Mouse (Mus musculus) intestine, embryonic 15.5 days (tissue): ENCODE results near the gene Esd. TPM values are rescaled to one million over a fixed set of nuclear protein-coding genes. Genes with fewer than 3 reads are reported as not detected.

Experiments used
- ATAC-seq: fragments of 200-750 bp; cut with Nextera tagmentation; 2 replicates; pipeline ENCODE4 v1.8.0; 2017; ENCODE audit warnings: moderate TSS enrichment, moderate library complexity
- H3K27ac ChIP-seq: fragments of 300-500 bp; sonication (generic); 2 replicates; pipeline ENCODE4 v1.5.1; 2015; ENCODE audit warnings: mild to moderate bottlenecking, inconsistent platforms
- H3K27me3 ChIP-seq: fragments of 300-500 bp; sonication (generic); replicated peaks from 2 replicates; pipeline ENCODE4 v1.6.1; 2015; ENCODE audit warnings: inconsistent platforms
- H3K36me3 ChIP-seq: fragments of 300-500 bp; sonication (generic); 2 replicates; pipeline ENCODE4 v1.6.1; 2015; ENCODE audit warnings: inconsistent platforms
- H3K4me1 ChIP-seq: fragments of 300-500 bp; sonication (generic); replicated peaks from 2 replicates; pipeline ENCODE4 v1.6.1; 2015; ENCODE audit warnings: inconsistent platforms
- H3K4me2 ChIP-seq: fragments of 300-500 bp; sonication (generic); replicated peaks from 2 replicates; pipeline ENCODE4 v1.6.1; 2015; ENCODE audit warnings: mild to moderate bottlenecking, inconsistent platforms
- H3K4me3 ChIP-seq: fragments of 300-500 bp; sonication (generic); replicated peaks from 2 replicates; pipeline ENCODE4 v1.5.1; 2015; ENCODE audit warnings: inconsistent platforms
- H3K9ac ChIP-seq: fragments of 300-500 bp; sonication (generic); 2 replicates; pipeline ENCODE4 v1.6.1; 2015; ENCODE audit warnings: inconsistent platforms
- H3K9me3 ChIP-seq: fragments of 300-500 bp; sonication (generic); 2 replicates; pipeline ENCODE4 v1.6.1; 2016; ENCODE audit warnings: inconsistent platforms
- WGBS: fragments of 180-500 bp; shearing (Covaris S2); methylation state at CpG from one replicate; pipeline ENCODE4 v1.1.7; 2015; 5-methylcytosine and 5-hydroxymethylcytosine counted together
- polyA plus RNA-seq: library from polyadenylated mRNA; unstranded; fragments of >200 nt; fragmentation: Nextera tagmentation; extraction: Ambion mirVana; gene quantifications from 2 replicates; pipeline ENCODE4 v1.2.1, GENCODE M21; 2015

Esd gene
- polyA plus RNA-seq, 1 experiment from 2014 or later: 409 TPM

DNA sequence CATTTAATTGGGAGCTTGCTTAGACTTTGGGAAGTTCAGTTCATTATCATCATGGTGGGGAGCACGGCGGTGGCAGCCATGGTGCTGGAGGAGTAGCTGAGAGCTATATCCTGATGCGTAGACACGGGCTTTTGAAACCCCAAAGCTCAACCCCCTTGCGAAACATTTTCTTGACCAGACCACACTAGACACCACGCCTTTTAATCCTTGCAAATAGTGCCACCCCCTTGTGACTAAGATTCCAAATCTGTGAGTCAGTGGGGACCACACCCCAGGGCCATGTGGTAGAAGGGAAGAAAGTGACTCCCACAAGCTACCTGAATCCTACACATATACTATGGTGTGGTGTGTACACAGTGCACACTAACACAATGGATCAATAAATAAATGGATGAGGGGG, 4.8 kb downstream of the Esd start:
- Histone ChIP-seq H3K9me3 (no peaks in the 10 kb centered on the region), H3K4me1 (peaks cover 4% of the 10 kb centered on the region), H3K4me3 (no peak overlapping the region), H3K27me3 (no peaks in the 10 kb centered on the region), H3K36me3 (peaks cover 28% of the 10 kb centered on the region), H3K4me2 (no peak overlapping the region), H3K27ac (no peak overlapping the region), H3K9ac (no peak overlapping the region)
- ATAC-seq: no peak
- WGBS: 93% methylated on average over 6 of the region's 6 CpGs

DNA sequence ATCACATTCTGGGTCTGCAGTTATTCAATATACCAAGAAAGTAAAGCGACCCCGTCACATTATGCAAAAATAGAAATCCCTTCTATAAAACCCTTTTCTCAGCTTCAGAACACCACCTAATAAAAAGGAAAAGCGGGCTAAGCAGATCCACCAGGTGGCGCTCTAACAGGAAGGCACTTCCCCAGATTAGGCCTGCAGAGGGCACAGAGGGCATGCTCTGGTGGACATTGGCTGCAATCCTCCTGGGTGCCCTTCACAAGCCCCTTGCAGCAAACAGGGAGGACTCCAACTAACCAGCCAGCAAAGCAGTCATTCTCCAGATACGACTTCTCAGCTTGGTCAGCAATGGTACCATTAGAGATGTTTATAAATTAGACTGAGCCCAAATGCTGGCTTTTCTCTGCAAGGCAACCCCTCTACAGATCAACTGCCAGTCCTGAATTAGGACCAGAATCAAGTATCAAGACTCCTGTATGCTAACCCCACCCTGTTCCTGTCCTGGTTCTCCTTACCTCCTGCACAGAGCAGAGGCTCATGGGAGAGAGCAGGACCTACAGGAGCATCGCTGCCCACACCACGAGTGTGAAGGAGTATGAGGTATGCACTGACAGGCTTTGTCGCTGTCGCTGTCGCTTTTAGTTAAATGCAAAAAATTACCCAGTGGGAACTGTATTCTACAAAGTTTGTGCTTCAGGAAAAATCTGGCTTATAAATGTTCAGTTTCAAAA, 32.3 kb downstream of the Esd start:
- H3K36me3 ChIP-seq: no peaks in the 10 kb centered on the region
- ATAC-seq: peak; percentile 56
- H3K4me3 ChIP-seq: no peak overlapping the region
- no peak overlapping the region for H3K9ac ChIP-seq
- no peak overlapping the region for H3K27ac ChIP-seq
- 62% methylated on average over 10 of the region's 10 CpGs for WGBS
- no peaks in the 10 kb centered on the region for H3K4me1 ChIP-seq
- H3K4me2 ChIP-seq: no peak overlapping the region
- no peaks in the 10 kb centered on the region for H3K9me3 ChIP-seq
- no peaks in the 10 kb centered on the region for H3K27me3 ChIP-seq

DNA sequence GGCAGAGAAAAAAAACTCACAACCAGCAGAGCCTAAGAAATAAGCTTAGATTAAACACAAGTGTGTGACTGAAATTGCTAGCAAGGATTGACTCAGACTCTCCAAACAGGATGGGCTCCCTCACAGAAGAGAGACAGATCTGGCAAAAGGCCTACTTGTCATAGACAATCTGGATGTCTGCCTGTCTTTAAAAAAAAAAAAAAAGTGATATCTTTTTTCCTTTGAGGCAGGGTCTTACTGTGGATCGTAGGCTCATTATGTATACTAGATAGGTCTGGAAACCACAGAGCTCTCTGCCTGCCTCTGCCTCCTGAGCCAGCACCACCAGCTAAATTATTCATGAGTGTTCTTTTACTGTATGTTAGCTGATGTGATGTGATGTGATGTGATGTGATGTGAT, 35.8 kb downstream of the Esd start:
- Histone ChIP-seq H3K4me2 (no peak overlapping the region), H3K4me3 (no peak overlapping the region), H3K4me1 (no peaks in the 10 kb centered on the region), H3K36me3 (peaks cover 14% of the 10 kb centered on the region), H3K27ac (no peak overlapping the region), H3K27me3 (no peaks in the 10 kb centered on the region), H3K9me3 (no peaks in the 10 kb centered on the region), H3K9ac (no peak overlapping the region)
- no peak for ATAC-seq
- WGBS: 57% methylated on average over 1 of the region's 1 CpGs

DNA sequence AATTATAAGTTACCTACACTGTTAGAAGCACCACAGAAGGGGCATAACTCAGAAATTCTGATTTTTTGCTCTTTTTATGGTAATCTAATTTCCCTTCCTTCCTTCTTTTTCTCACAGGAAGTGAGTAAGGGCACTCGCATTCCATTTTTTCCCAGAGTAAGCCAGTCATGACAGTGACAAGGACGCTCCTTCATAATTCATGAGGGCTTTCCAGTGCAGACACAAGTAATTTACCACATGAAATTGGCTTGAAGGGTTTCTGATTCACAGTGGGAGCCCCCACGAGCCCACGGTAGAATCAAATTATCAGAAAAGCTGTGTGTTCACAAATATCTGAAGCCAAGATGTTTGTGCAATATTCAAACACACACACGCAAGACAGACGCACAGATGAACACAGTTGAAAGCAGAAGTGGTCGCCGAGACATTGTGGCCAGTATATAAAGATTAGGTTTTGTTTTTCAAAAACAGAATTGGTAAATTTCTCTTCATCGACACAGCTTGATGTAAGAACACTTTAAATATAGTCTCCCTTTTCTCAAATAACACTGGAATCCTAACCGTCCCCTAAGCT, 42.0 kb downstream of the Esd start:
- Histone ChIP-seq H3K4me3 (no peak overlapping the region), H3K27ac (no peak overlapping the region), H3K27me3 (no peaks in the 10 kb centered on the region), H3K9me3 (no peaks in the 10 kb centered on the region), H3K9ac (no peak overlapping the region), H3K4me2 (no peak overlapping the region), H3K4me1 (no peaks in the 10 kb centered on the region), H3K36me3 (peaks cover 14% of the 10 kb centered on the region)
- 81% methylated on average over 10 of the region's 10 CpGs for WGBS
- no peak for ATAC-seq

DNA sequence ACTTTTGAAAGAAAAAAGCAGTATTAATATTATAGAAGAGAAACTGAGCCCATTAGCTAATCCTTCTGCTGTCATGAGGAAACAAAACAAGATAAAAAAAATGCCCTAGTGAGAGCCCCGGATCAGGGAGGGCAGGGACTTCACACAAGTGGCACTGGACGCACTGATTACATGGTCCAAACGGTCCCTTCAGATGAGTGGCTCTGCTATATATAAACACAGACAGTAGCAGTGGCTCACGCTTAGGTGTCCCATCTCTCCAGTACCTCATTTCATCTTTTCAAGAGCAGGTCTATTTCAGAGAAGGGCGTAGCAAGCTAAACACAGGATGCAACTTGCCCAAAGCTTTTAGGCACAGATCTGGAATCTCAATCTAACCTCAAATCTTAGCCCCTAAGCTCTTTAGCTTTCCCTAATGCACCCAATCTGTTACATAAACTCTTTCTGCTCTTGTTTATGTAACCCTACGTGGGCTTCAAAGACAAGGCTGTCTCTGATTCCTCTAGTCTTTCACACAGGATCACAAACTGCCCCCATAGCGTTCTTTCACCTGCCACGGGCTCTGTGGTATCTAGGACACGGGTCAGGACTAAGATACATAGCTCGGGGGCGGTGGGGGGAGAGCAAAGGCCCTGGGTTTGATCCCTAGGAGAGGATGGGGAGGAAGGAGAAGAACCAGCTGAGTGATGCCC, 52.3 kb downstream of the Esd start:
- Histone ChIP-seq H3K4me2 (no peak overlapping the region), H3K27me3 (no peaks in the 10 kb centered on the region), H3K36me3 (peaks cover 4% of the 10 kb centered on the region), H3K27ac (no peak overlapping the region), H3K9me3 (no peaks in the 10 kb centered on the region), H3K9ac (no peak overlapping the region), H3K4me3 (no peak overlapping the region), H3K4me1 (no peaks in the 10 kb centered on the region)
- no peak for ATAC-seq
- 58% methylated on average over 11 of the region's 11 CpGs for WGBS

DNA sequence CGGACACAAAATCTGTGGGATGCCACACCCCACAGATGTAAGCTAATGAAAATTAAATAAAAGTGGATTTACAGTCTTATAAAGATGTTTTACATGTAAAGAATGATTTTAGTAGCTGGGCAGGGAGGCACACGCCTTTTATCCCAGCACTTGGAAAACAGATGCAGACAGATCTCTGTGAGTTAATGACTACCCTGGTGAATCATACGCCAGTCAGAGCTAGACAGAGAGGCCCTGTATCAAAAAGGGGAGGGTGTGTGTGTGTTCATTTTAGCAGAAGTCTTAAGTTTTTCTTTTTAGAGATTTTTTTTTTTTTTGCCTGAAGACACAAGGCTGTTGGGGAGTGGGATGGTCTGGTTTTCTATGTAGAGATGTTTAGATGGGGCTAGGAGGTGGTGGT, 55.6 kb downstream of the Esd start:
- 73% methylated on average over 3 of the region's 3 CpGs for WGBS
- no peak overlapping the region for H3K4me3 ChIP-seq
- no peaks in the 10 kb centered on the region for H3K27me3 ChIP-seq
- ATAC-seq: no peak
- peaks cover 4% of the 10 kb centered on the region for H3K36me3 ChIP-seq
- no peaks in the 10 kb centered on the region for H3K4me1 ChIP-seq
- no peaks in the 10 kb centered on the region for H3K9me3 ChIP-seq
- H3K4me2 ChIP-seq: no peak overlapping the region
- no peak overlapping the region for H3K27ac ChIP-seq
- H3K9ac ChIP-seq: no peak overlapping the region

DNA sequence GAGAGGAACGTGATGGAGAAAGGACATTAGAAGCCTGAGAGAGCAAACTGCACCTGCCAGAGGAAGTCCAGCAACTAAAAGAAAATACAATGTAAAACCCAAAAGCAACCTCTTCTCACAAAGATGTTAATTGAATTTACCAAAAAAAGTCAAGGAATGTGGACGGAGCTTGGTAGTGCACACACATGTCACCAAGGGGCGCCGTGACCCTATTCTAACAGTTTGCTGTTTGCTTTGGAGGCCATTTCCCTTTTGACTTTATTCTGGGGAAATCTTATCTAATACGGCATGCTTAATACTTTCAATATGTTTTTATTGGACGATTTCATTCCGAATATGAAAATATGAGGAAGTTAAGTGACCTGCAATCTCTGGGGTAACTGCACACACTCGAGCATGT, 56.7 kb downstream of the Esd start:
- H3K4me3 ChIP-seq: no peak overlapping the region
- ATAC-seq: no peak
- no peak overlapping the region for H3K4me2 ChIP-seq
- no peaks in the 10 kb centered on the region for H3K4me1 ChIP-seq
- WGBS: 84% methylated on average over 8 of the region's 8 CpGs
- no peaks in the 10 kb centered on the region for H3K27me3 ChIP-seq
- no peak overlapping the region for H3K9ac ChIP-seq
- H3K27ac ChIP-seq: no peak overlapping the region
- no peaks in the 10 kb centered on the region for H3K9me3 ChIP-seq
- H3K36me3 ChIP-seq: peaks cover 8% of the 10 kb centered on the region

DNA sequence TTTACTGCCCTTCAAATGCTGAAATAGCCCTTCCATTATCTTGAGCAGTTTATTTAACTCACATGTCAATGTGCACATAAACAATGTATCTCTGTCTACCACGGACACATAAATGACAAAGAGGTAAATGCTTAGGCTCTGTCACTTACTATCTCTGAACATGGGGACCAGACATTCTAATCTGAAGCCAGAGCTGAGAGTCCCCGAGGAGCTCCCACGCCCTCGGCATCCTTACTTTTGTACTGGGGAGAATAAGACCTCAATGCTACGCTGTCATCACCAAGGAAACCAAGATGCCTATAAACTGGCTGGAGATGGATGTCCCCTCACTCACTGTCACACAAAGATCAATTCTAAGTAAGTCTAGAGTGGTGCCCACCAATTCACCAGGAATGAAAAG, 58.4 kb downstream of the Esd start:
- H3K9me3 ChIP-seq: no peaks in the 10 kb centered on the region
- H3K4me3 ChIP-seq: no peak overlapping the region
- H3K9ac ChIP-seq: no peak overlapping the region
- no peaks in the 10 kb centered on the region for H3K27me3 ChIP-seq
- H3K4me1 ChIP-seq: no peaks in the 10 kb centered on the region
- peaks cover 8% of the 10 kb centered on the region; the same call in 1 of the 2 replicates for H3K36me3 ChIP-seq
- no peak for ATAC-seq
- H3K4me2 ChIP-seq: no peak overlapping the region
- 66% methylated on average over 5 of the region's 5 CpGs for WGBS
- H3K27ac ChIP-seq: no peak overlapping the region

DNA sequence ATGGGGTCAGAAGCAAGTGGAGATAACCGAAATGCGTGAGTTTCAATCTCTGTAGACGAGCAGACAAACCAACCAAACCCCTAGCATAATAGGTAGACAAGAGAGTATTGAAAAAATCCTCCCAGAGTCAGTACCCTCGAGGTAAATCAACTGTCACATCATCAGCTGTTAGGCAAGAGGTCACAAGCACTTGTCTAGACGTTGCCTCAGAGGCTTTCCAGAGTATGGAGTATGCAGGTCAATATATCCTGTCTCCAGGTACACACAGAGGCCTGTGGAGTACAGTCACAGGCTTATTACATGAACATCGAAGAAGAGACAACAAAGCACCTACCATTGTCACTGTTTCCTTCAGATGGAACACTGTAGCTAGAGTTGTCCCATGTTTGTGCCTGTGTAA, 60.7 kb downstream of the Esd start:
- 80% methylated on average over 6 of the region's 6 CpGs for WGBS
- Histone ChIP-seq H3K9me3 (no peaks in the 10 kb centered on the region), H3K27me3 (no peaks in the 10 kb centered on the region), H3K4me2 (no peak overlapping the region), H3K4me1 (no peaks in the 10 kb centered on the region), H3K36me3 (peaks cover 10% of the 10 kb centered on the region; the same call in 1 of the 2 replicates), H3K4me3 (no peak overlapping the region), H3K27ac (no peak overlapping the region), H3K9ac (no peak overlapping the region)
- ATAC-seq: no peak

DNA sequence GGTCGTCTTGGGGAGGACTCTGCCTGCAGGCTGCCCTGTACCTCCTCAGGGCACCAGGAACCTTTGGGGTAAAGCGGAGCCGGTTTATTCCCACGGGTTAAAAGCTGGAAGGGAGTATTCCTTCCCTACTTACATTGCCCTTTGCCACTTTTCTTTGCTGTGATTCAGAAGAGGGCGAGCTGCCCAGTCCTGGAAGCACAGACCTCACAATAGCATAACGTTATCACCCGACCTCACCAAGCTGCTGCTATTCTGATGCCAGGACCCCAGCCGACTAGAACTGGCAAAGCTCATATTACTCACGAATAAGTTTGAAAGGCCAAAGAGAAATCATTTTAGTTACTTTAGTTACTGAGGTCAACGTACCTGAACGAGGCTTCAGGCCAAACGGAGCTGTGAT, 62.8 kb downstream of the Esd start:
- H3K36me3 ChIP-seq: peaks cover 10% of the 10 kb centered on the region; the same call in 1 of the 2 replicates
- H3K4me1 ChIP-seq: no peaks in the 10 kb centered on the region
- H3K4me2 ChIP-seq: no peak overlapping the region
- H3K27me3 ChIP-seq: no peaks in the 10 kb centered on the region
- H3K9ac ChIP-seq: no peak overlapping the region
- no peak overlapping the region for H3K4me3 ChIP-seq
- 74% methylated on average over 12 of the region's 12 CpGs for WGBS
- H3K9me3 ChIP-seq: no peaks in the 10 kb centered on the region
- H3K27ac ChIP-seq: no peak overlapping the region
- no peak for ATAC-seq

DNA sequence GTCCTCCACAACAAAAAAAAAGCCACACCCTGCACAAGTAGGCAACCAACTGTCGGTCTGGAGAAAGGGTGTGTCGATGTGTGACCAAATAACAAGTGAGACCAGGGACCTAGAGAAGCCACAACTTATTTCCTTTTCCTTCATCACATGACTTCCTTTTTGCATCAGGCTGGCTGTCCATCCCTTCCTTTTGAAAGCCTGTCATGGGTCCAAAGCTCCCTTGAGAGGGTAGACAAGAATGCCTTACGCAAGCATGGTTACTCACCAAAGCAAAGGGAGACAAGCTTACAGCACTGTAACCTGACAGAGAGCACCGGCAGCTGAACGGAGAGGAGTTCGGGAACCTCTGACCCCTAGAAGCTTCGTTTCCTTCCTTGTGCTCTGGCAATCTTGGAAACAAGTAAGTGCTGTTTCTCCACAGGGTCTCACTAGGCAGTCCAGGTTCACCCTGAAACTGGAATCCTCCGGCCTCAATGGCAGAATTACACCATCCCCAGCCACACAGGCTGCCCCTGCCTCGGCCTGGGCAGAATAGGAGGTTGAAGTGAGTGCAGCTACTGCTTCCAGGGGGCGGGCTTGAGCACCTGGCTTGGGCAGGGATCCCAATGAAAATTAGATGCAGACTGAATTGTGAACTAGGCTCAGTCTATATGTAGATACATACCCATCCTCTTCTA, 65.4 kb downstream of the Esd start:
- no peaks in the 10 kb centered on the region for H3K9me3 ChIP-seq
- ATAC-seq: no peak
- no peak overlapping the region for H3K9ac ChIP-seq
- no peak overlapping the region for H3K27ac ChIP-seq
- WGBS: 82% methylated on average over 10 of the region's 10 CpGs
- H3K4me2 ChIP-seq: no peak overlapping the region
- no peak overlapping the region for H3K4me3 ChIP-seq
- no peaks in the 10 kb centered on the region for H3K4me1 ChIP-seq
- H3K27me3 ChIP-seq: no peaks in the 10 kb centered on the region
- H3K36me3 ChIP-seq: peaks cover 17% of the 10 kb centered on the region

DNA sequence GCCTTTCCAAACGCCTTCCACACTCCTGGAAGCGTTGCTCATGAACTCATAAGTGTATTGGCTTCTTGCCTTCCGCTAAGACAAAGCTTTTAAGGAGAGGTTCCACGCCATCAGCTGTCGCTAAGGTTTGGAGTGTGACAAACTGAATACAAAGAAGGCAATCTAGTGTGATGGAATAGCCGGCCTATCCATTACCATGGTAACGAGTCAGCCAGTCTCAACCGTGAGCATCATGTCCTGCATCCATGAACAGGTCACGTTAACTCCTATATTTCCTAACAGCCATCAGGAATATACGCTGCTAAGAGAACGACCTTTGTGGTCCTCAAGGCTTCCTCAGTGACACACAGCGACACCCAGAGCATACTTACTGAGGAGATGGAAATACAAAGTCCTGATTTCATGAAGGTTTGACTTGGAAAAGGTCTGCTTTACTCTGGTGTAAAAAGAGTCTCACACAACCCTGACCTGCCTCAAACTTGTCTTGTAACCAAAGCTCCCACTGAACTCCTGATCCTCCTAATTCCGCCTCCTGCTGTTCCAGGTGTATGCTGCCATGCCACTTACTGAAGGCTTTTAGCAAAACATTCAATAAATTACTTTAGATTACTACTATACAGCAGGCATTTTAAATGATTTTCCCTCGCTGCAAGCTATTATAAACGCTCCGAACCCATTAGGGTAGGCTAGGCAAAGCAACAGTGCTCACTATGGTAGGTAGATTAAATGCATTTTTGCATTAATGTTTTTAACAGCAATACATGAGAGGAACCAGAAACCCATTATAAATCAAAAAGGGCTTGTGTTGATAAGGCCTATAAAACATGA, 66.2 kb downstream of the Esd start:
- Histone ChIP-seq H3K4me1 (no peaks in the 10 kb centered on the region), H3K4me2 (no peak overlapping the region), H3K27ac (no peak overlapping the region), H3K27me3 (no peaks in the 10 kb centered on the region), H3K36me3 (peaks cover 15% of the 10 kb centered on the region), H3K9ac (no peak overlapping the region), H3K9me3 (no peaks in the 10 kb centered on the region), H3K4me3 (no peak overlapping the region)
- no peak for ATAC-seq
- 80% methylated on average over 16 of the region's 16 CpGs for WGBS
